Mouse (Mus musculus) midbrain, postnatal 0 days (tissue): ENCODE measurements around the gene Srsf3. TPM values are rescaled to one million over a fixed set of nuclear protein-coding genes. Genes with fewer than 3 reads are reported as not detected.
A peak's percentile ranks its signal among the peaks of the same experiment; 100 is the strongest.

ENCODE experiments used
- ATAC-seq: fragments of 200-750 bp; cut with Nextera tagmentation; 2 replicates; pipeline ENCODE4 v1.8.0; 2017; ENCODE audit warnings: moderate number of reproducible peaks, mild to moderate bottlenecking, moderate TSS enrichment, moderate library complexity; ENCODE audit not compliant: low FRiP score
- DNase-seq: peaks from one replicate; pipeline ENCODE4 v3.0.0-alpha.2; 2015; ENCODE audit warnings: low spot score
- H3K27ac ChIP-seq: fragments of 300-500 bp; sonication (generic); 2 replicates; pipeline ENCODE4 v1.5.1; 2014; ENCODE audit warnings: low read depth, mild to moderate bottlenecking, low read length, mixed read lengths
- H3K27me3 ChIP-seq: fragments of 300-500 bp; sonication (generic); 2 replicates; pipeline ENCODE4 v1.6.1; 2014; ENCODE audit warnings: low read length, control low read depth, mixed read lengths; ENCODE audit not compliant: insufficient read depth
- H3K36me3 ChIP-seq: fragments of 300-500 bp; sonication (generic); 2 replicates; pipeline ENCODE4 v1.6.1; 2014; ENCODE audit warnings: low read length, control low read depth, mixed read lengths; ENCODE audit not compliant: insufficient read depth
- H3K4me1 ChIP-seq: fragments of 300-500 bp; sonication (generic); 2 replicates; pipeline ENCODE4 v1.6.1; 2014; ENCODE audit warnings: mild to moderate bottlenecking, control low read depth, antibody characterized with exemption, low read length, mixed read lengths; ENCODE audit not compliant: insufficient read depth
- H3K4me2 ChIP-seq: fragments of 300-500 bp; sonication (generic); 2 replicates; pipeline ENCODE4 v1.6.1; 2014; ENCODE audit warnings: low read depth, mild to moderate bottlenecking, low read length, mixed read lengths; ENCODE audit not compliant: poor library complexity, severe bottlenecking
- H3K4me3 ChIP-seq: fragments of 300-500 bp; sonication (generic); 2 replicates; pipeline ENCODE4 v1.5.1; 2014; ENCODE audit warnings: low read depth, mild to moderate bottlenecking, low read length, moderate library complexity
- H3K9ac ChIP-seq: fragments of 300-500 bp; sonication (generic); replicated peaks from 2 replicates; pipeline ENCODE4 v1.6.1; 2014; ENCODE audit warnings: mild to moderate bottlenecking, low read length, moderate library complexity, mixed read lengths; ENCODE audit not compliant: poor library complexity, severe bottlenecking
- H3K9me3 ChIP-seq: fragments of 300-500 bp; sonication (generic); 2 replicates; pipeline ENCODE4 v1.6.1; 2016; ENCODE audit warnings: low read length, control low read depth
- CTCF ChIP-seq: IDR thresholded peaks from 2 replicates; pipeline ENCODE4 v1.5.1; 2016; ENCODE audit warnings: antibody characterized with exemption, mild to moderate bottlenecking
- WGBS: fragments of 180-500 bp; shearing (Covaris S2); extraction: QIAGEN DNeasy Blood & Tissue Kit; methylation state at CpG from one replicate; pipeline ENCODE4 v1.1.7; 2014; 5-methylcytosine and 5-hydroxymethylcytosine counted together
- polyA plus RNA-seq: library from polyadenylated mRNA; unstranded; fragments of >200 nt; fragmentation: Nextera tagmentation; extraction: Ambion mirVana; gene quantifications from 2 replicates; pipeline ENCODE4 v1.2.1, GENCODE M21; 2015
- total RNA-seq: library from RNA; depleted of rRNA; stranded (reverse); fragments of >200 nt; gene quantifications from 2 replicates; pipeline ENCODE4 v1.2.3, GENCODE M21; 2014

The Srsf3 gene
- total and polyA plus RNA-seq, 2 experiments from 2014 or later: 119 to 296 TPM

DNA sequence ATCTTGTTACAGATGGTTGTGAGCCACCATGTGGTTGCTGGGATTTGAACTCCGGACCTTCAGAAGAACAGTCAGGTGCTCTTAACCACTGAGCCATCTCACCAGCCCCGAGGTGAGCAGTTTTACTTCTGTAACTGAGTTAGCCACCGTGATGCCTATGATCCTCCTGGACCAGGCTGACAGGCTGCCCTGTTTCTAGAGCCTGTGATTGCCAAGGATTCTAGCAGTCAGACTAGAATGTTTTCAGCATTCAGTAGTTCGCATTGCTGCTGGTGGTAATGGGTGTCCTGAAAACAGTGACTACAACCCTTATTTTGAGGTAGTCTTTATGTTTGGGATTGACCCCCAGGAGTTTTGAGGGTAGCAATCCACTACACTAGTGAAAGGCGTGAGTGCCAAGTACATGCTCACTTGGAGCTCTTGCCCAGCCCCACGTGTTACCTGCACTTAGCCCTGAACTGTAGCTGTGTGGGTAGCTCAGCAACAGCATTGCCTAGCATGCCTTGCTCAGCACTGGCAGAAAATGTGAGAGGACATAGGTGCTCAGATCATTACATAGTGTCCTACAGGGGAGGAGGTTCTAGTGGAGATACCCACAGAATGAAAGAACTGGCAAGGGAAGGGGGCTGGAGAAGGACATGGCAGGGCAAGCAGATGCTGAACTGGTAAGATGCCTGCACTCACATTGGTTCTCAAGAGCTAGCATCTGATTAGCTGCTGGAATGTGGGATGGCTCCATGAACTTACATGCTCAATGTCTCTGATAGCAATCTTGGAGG, 11.9 kb downstream of the Srsf3 start:
- ATAC-seq (no peak), DNase-seq (no peak)
- Histone ChIP-seq H3K9me3 (no peaks in the 10 kb centered on the region), H3K9ac (no peak overlapping the region), H3K27me3 (no peaks in the 10 kb centered on the region), H3K27ac (no peak overlapping the region), H3K36me3 (peaks cover 32% of the 10 kb centered on the region; the same call in 1 of the 2 replicates), H3K4me1 (no peaks in the 10 kb centered on the region), H3K4me2 (no peak overlapping the region), H3K4me3 (no peak overlapping the region)
- 79% methylated on average over 6 of the region's 6 CpGs for WGBS
- no peak for TF ChIP-seq CTCF

DNA sequence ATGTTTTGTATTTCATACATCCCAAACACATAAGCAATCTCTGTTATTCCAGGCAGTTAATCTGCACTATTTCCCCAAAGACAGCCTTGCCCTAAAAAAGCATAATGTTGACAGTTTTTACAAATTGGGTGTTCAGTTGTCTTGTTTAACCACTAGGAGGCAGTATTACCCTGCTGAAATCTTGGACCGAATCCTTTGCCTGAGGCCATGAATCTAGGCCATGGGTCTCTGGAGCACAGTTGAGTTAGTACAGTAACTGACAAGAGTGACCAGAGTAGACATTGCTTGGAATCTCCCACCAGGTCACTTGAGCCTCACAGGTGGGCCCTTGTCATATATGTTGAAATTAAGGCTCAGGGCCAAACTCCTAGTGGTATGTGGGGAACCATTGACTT, 12.5 kb downstream of the Srsf3 start:
- Histone ChIP-seq H3K4me1 (no peaks in the 10 kb centered on the region), H3K27me3 (no peaks in the 10 kb centered on the region), H3K4me3 (no peak overlapping the region), H3K4me2 (no peak overlapping the region), H3K9ac (no peak overlapping the region), H3K36me3 (peaks cover 26% of the 10 kb centered on the region; the same call in 1 of the 2 replicates), H3K27ac (0 out of 2 replicates have a peak overlapping the region, but pooled peaks have one; percentile 12), H3K9me3 (no peaks in the 10 kb centered on the region)
- ATAC-seq (0 out of 2 replicates have a peak, but pooled peaks have one; percentile 8), DNase-seq (peak; percentile 56)
- WGBS: 34% methylated on average over 1 of the region's 1 CpGs
- peak; percentile 86 for TF ChIP-seq CTCF

DNA sequence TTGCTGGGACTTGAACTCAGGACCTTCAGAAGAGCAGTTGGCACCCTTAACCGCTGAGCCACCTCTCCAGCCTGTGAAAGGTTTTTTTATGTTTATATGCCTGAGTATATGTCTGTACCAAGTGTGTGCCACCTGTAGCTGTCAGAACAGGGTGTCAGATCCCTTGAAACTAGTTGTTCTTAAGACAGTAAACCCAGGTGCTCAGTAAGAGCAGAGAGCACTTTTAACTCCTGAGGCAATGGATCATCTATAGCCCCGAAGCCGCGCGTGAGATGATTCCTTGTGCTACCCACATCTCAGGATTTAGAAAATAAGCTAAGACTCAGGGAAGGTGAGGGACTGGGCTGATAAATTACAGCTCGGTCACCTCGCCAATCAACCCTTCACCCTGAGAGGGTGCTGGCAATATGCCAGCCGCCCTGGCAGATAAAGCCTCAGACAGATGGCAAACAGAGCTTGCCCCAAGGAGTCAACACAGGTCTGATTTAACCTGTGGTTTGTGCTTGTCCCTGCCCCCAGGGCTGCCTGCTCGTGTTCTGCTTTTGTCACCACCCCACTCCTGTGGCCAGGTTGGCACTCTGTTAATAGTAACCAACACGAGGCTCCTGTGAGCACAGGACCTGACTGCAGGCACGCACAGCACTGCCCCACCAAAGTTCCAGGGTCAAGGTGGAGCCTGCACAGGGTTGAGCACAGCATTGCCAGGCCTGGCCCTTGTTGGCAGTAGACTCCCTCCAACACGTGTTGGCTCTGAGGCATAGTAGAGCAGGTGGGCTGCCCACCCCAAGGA, 13.5 kb downstream of the Srsf3 start:
- peaks cover 19% of the 10 kb centered on the region; the same call in 1 of the 2 replicates for H3K36me3 ChIP-seq
- 66% methylated on average over 12 of the region's 12 CpGs for WGBS
- peak; percentile 31 for DNase-seq
- H3K9ac ChIP-seq: 0 out of 2 replicates have a peak overlapping the region, but pooled peaks have one; percentile 13
- ATAC-seq: peak; percentile 18; the same call in 1 of the 2 replicates
- H3K27ac ChIP-seq: 0 out of 2 replicates have a peak overlapping the region, but pooled peaks have one; percentile 38
- no peaks in the 10 kb centered on the region for H3K27me3 ChIP-seq
- no peak for TF ChIP-seq CTCF
- no peaks in the 10 kb centered on the region for H3K4me1 ChIP-seq
- no peaks in the 10 kb centered on the region for H3K9me3 ChIP-seq
- H3K4me2 ChIP-seq: no peak overlapping the region
- no peak overlapping the region for H3K4me3 ChIP-seq

DNA sequence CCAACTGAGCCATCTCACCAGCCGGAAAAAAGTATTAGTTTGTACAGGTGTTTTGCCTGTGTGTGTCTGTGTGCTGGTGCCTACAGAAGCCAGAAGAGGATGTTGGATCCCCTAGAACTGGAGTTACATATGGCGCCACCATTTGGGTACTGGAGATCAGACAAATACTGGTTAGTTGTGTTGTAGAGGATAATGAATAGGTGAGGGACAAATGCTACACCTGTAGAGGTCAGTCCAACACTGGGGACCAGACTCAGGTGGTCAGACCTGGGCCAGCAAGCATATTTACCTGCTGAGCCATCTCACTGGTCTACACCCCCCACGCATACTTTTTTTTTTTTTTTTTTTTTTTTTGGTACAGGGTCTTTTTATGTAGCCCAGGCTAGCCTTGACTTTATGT, 14.4 kb downstream of the Srsf3 start:
- ATAC-seq (no peak), DNase-seq (no peak)
- H3K27me3 ChIP-seq: no peaks in the 10 kb centered on the region
- TF ChIP-seq CTCF: 0 out of 2 replicates have a peak, but pooled peaks have one; percentile 1
- H3K9ac ChIP-seq: no peak overlapping the region
- H3K9me3 ChIP-seq: no peaks in the 10 kb centered on the region
- no peak overlapping the region for H3K27ac ChIP-seq
- H3K4me3 ChIP-seq: no peak overlapping the region
- H3K36me3 ChIP-seq: peaks cover 19% of the 10 kb centered on the region; the same call in 1 of the 2 replicates
- 92% methylated on average over 3 of the region's 3 CpGs for WGBS
- H3K4me1 ChIP-seq: no peaks in the 10 kb centered on the region
- H3K4me2 ChIP-seq: no peak overlapping the region

DNA sequence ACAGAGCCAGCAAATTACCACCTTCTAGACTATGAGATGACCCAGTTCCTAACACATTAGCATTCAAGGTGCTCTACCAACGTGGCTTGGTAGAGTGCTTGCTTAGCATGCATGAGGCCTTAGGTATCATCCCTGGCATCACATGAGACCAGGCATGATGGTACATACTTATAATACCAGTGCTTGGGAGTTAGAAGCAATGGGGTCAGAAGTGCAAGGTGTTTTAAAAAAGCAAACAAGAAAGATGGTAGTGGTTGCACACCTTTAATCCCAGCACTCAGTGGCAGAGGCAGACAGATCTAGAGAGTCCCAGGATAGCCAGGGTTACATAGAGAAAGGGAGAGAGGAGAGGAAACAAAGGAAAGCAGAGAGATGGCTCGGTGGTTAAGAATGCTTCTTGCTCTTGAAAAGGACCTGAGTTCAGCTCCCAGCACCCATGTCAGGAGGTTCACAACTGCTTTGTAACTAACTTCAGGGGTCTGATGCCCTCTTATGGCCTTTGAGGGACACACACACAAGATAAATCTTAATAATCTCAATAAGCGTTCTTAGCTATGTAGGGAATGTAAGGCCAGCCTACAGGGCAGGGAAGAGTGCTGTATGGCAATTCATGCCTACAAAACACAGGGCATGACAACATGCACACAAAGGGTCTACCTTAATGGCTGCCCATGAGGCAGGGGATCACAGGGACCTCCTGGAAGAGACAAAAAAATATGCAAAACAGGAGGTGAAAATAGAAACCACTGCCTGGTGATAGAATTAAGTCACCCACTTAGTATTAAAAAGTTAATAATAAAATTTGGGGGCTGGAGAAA, 15.5 kb downstream of the Srsf3 start:
- H3K4me2 ChIP-seq: no peak overlapping the region
- H3K4me1 ChIP-seq: no peaks in the 10 kb centered on the region
- no peak overlapping the region for H3K4me3 ChIP-seq
- no peak for ATAC-seq
- H3K9me3 ChIP-seq: no peaks in the 10 kb centered on the region
- H3K27ac ChIP-seq: no peak overlapping the region
- no peaks in the 10 kb centered on the region for H3K27me3 ChIP-seq
- TF ChIP-seq CTCF: 0 out of 2 replicates have a peak, but pooled peaks have one; percentile 29
- no peak overlapping the region for H3K9ac ChIP-seq
- 57% methylated on average over 3 of the region's 3 CpGs for WGBS
- DNase-seq: no peak
- peaks cover 19% of the 10 kb centered on the region; the same call in 1 of the 2 replicates for H3K36me3 ChIP-seq
